Mouse (Mus musculus) spleen, adult 2 months (tissue): ENCODE measurements around the gene Shisal1.

Experiments used
- CTCF ChIP-seq: fragments of 200-500 bp; IDR thresholded peaks from 2 replicates; pipeline ENCODE4 v1.5.1; 2011; ENCODE audit warnings: mild to moderate bottlenecking, inconsistent platforms; ENCODE audit not compliant: insufficient read depth, insufficient read length, insufficient replicate concordance; ENCODE audit errors: extremely low read depth
- POLR2A ChIP-seq: fragments of 200-500 bp; IDR thresholded peaks from 2 replicates; pipeline ENCODE4 v1.6.1; 2011; ENCODE audit warnings: low read depth, low read length, inconsistent platforms

DNA sequence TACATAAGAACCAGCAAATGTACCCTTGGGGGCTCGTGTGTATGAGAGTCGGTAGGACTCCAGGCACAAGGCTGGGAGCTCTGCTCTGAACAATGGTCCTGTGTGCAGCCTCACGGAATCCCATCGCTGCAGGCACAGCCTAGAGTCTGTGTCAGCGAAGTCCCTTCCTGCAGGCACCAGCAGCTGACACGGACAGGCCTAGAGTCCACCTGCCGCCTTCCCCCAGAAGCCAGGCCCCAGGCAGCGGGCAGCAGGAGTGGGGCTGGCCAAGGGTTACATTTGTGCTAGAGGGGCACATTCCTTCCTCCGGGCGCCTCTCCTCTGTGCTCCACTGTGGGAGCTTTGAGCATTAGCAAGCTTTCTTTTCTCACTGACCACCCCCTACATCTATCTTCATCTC, 3.3 kb downstream of the Shisal1 start:
- TF ChIP-seq POLR2A, result no peak
- no peak for TF ChIP-seq CTCF
